Mouse (Mus musculus) stomach, postnatal 0 days (tissue): Measurements from ENCODE around the gene Spen. TPM values are rescaled to one million over a fixed set of nuclear protein-coding genes. Genes with fewer than 3 reads are reported as not detected.

Experiments used
- ATAC-seq: fragments of 200-750 bp; cut with Nextera tagmentation; 2 replicates; pipeline ENCODE4 v1.8.0; 2017; ENCODE audit not compliant: low FRiP score, low TSS enrichment
- DNase-seq: peaks from one replicate; pipeline ENCODE4 v3.0.0-alpha.2; 2016; ENCODE audit warnings: low spot score
- H3K27ac ChIP-seq: fragments of 300-500 bp; sonication (generic); replicated peaks from 2 replicates; pipeline ENCODE4 v1.5.1; 2014; ENCODE audit warnings: mild to moderate bottlenecking, control low read depth
- H3K27me3 ChIP-seq: fragments of 300-500 bp; sonication (generic); 2 replicates; pipeline ENCODE4 v1.6.1; 2014; ENCODE audit warnings: low read length; ENCODE audit not compliant: control insufficient read depth, insufficient read depth
- H3K36me3 ChIP-seq: fragments of 300-500 bp; sonication (generic); 2 replicates; pipeline ENCODE4 v1.6.1; 2014; ENCODE audit warnings: low read length, mixed read lengths; ENCODE audit not compliant: control insufficient read depth, insufficient read depth
- H3K4me1 ChIP-seq: fragments of 300-500 bp; sonication (generic); replicated peaks from 2 replicates; pipeline ENCODE4 v1.6.1; 2014; ENCODE audit warnings: antibody characterized with exemption; ENCODE audit not compliant: control insufficient read depth, insufficient read depth
- H3K4me2 ChIP-seq: fragments of 300-500 bp; sonication (generic); replicated peaks from 2 replicates; pipeline ENCODE4 v1.6.1; 2014; ENCODE audit warnings: low read depth, mild to moderate bottlenecking, control low read depth, moderate library complexity
- H3K4me3 ChIP-seq: fragments of 300-500 bp; sonication (generic); 2 replicates; pipeline ENCODE4 v1.5.1; 2014; ENCODE audit warnings: low read depth, low read length, control low read depth
- H3K9ac ChIP-seq: fragments of 300-500 bp; sonication (generic); 2 replicates; pipeline ENCODE4 v1.6.1; 2014; ENCODE audit warnings: mild to moderate bottlenecking, low read length, control low read depth, mixed read lengths
- H3K9me3 ChIP-seq: fragments of 300-500 bp; sonication (generic); 2 replicates; pipeline ENCODE4 v1.6.1; 2016; ENCODE audit warnings: low read length; ENCODE audit not compliant: control insufficient read depth
- CTCF ChIP-seq: IDR thresholded peaks from 2 replicates; pipeline ENCODE4 v1.5.1; 2016; ENCODE audit warnings: antibody characterized with exemption, low read depth, mild to moderate bottlenecking, moderate library complexity
- EP300 ChIP-seq: optimal IDR thresholded peaks from 2 replicates; pipeline ENCODE3; 2016; ENCODE audit warnings: antibody characterized with exemption
- WGBS: fragments of 180-500 bp; shearing (Covaris S2); extraction: QIAGEN DNeasy Blood & Tissue Kit; methylation state at CpG from one replicate; pipeline ENCODE4 v1.1.7; 2014; 5-methylcytosine and 5-hydroxymethylcytosine counted together
- polyA plus RNA-seq: library from polyadenylated mRNA; unstranded; fragments of >200 nt; fragmentation: Nextera tagmentation; extraction: Ambion mirVana; gene quantifications from 2 replicates; pipeline ENCODE4 v1.2.1, GENCODE M21; 2015

Spen gene
- polyA plus RNA-seq, 1 experiment from 2014 or later = 2.9 TPM

DNA sequence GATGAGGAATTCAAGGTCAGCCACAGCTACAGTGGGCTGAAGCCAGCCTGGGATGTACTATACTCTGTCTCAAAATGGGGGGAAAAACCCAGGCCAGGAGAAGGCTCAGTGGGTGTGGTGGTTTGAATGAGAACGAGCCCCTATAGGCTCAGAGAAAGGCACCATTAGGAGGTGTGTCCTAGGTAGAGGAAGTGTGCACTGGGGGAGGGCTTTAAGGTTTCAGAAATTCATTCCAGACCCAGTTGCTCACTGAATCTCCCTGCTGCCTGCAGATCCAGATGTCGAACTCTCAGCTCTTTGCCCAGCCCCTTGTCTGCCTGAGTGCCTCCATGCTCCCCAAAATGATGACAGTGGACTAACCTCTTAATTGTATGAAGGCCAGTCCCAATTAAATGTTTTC, 14.1 kb upstream of the Spen start:
- Histone ChIP-seq H3K27ac (no peak overlapping the region), H3K36me3 (no peaks in the 10 kb centered on the region), H3K9me3 (no peaks in the 10 kb centered on the region), H3K27me3 (no peaks in the 10 kb centered on the region), H3K4me1 (no peaks in the 10 kb centered on the region), H3K4me2 (no peak overlapping the region), H3K9ac (no peak overlapping the region), H3K4me3 (no peak overlapping the region)
- no peak for DNase-seq
- 15% methylated on average over 2 of the region's 2 CpGs for WGBS
- TF ChIP-seq CTCF = no peak
- no peak for TF ChIP-seq EP300
- peak; percentile 80 for ATAC-seq

DNA sequence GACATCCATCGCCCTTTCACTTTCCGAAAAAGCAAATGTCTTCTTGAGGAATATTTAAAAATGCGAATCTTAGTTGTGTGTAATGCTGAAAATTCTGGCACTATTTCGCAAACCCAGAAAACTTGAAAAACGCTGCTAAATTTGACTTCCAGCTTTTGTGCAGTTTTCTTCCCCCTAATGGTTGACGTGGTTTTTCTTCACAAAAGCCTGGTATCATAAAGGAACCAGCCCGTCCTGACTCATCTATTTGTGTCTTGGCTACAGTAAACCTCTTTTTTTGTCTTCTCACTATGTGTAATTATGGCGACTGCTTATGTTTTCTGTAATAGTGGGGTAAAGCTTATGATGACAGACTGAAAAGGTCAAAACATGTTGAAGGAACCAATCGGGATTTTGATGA, 8.9 kb upstream of the Spen start:
- Histone ChIP-seq H3K4me2 (peak overlapping the region; percentile 50), H3K36me3 (no peaks in the 10 kb centered on the region), H3K4me3 (peak overlapping the region; percentile 55), H3K9ac (peak overlapping the region; percentile 99), H3K27ac (peak overlapping the region; percentile 100), H3K9me3 (no peaks in the 10 kb centered on the region), H3K27me3 (no peaks in the 10 kb centered on the region), H3K4me1 (no peaks in the 10 kb centered on the region)
- ATAC-seq (no peak), DNase-seq (no peak)
- 9% methylated on average over 9 of the region's 9 CpGs for WGBS
- TF ChIP-seq EP300 = no peak
- no peak for TF ChIP-seq CTCF

DNA sequence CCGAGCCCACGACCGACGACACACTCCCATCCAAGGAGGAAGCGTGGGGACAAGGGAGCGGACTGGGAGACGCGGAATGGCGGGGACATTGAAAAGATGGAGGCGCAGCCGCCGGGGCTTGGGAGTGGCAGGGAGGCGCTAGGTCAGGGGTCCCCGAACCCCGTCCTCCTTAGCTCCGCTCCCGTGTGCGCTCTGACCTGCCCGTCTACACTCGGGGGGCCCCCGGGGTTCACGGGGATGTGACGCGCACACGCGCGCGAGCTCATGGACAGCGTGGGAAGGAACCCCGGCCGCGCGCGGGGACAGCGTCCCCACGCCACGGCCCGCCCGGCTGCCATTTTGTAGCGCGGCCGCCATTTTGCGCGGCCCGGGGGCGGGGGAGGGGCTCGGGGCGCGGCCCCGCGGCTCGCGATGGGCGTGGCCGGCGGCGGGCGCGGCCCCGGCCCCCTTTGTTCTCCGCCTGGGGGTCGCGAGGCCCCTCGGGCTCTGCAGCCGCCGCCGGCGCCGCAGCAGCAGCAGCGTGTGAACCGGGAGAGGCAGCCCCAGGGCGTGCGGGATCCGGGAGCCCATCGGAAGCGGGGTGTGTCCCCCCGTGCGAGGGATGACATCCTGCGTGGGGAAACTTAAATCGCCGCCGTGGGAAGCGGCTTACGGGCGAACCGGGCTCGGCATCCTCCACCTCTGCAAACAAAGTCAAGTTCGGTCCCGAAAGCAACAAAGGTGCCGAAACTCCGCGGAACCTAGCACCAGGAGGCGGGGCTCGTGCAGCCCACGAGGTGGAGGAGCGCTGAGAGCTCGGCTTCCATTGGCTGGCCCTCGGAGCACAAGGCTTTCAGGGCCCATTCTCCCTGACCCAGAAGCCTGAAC, 8.2 kb upstream of the Spen start:
- Histone ChIP-seq H3K4me3 (peak overlapping the region; percentile 55), H3K27me3 (no peaks in the 10 kb centered on the region), H3K9ac (peak overlapping the region; percentile 99), H3K9me3 (no peaks in the 10 kb centered on the region), H3K4me2 (peak overlapping the region; percentile 50), H3K4me1 (no peaks in the 10 kb centered on the region), H3K36me3 (no peaks in the 10 kb centered on the region), H3K27ac (peak overlapping the region; percentile 100)
- under 1% methylated on average over 67 of the region's 98 CpGs for WGBS
- DNase-seq (peak; percentile 90), ATAC-seq (peak; percentile 86)
- peak; percentile 23; the same call in 1 of the 2 replicates for TF ChIP-seq CTCF
- peak; percentile 44 for TF ChIP-seq EP300

DNA sequence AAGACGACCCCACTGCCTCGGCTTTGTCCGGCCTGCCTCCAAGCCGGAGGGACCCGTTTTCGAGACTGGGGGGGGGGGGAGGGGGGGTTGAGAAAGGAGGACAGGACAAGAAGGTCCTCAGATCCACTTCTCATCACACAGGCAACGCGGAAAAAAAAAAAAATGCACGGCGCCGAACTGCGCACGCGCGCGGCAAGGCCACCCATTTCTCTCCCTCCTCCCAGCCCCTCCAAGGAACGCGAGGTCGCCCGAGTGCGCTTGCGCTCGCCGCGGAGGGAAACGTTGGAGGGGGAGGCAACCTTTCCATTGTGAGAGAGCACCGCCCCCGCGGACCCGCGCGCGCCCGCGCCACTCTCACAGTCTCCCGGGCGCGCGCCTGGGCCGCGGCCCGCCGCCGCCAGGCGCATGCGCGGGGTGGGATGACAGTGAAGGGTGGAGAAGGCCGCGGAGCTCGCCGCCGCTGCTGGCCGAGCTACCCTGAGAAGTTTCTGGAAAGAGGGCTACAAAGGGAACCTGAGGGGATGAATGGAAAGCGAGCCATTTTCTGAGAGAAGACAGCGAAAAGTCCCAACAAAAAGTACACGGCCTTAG, 7.4 kb upstream of the Spen start:
- H3K9me3 ChIP-seq = no peaks in the 10 kb centered on the region
- no peaks in the 10 kb centered on the region for H3K27me3 ChIP-seq
- ATAC-seq (peak; percentile 87), DNase-seq (peak; percentile 99)
- TF ChIP-seq EP300 (no peak), CTCF (no peak)
- H3K4me3 ChIP-seq = peak overlapping the region; percentile 55
- H3K9ac ChIP-seq = peak overlapping the region; percentile 99
- H3K36me3 ChIP-seq = no peaks in the 10 kb centered on the region
- WGBS = under 1% methylated on average over 49 of the region's 56 CpGs
- peak overlapping the region; percentile 97 for H3K4me2 ChIP-seq
- no peaks in the 10 kb centered on the region for H3K4me1 ChIP-seq
- peak overlapping the region; percentile 100 for H3K27ac ChIP-seq

DNA sequence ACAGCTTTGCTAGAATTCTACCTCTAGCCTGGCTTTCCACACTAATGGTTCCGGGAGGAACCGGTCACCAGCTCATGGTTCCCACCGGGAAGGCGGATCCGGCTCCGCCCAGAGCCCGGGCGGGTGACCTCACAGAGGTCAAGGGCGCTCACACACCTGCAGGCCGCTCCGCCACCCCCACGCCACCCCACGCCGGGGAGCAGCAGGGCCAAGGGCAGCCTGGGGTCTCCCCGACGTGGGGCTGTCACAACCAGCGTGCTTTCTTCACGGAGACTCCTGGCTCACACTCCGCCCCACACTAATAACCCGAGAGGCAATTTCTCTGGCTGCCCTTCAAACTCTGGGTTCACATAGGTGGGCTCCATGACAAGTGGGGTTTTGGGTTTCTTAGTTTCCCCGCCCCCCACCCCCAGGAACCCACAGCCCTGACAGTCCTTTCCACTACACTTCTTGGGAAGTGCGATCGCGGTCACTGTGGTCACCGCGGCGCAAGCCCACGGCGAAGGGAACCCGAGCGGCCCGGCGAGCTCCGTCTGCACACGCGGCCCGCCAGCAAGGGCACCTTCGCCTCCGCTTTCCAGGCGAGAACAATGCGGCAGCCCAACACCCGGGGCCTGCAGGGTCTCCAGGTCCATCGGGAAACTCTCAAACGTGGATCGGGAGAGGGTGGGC, 6.8 kb upstream of the Spen start:
- WGBS = under 1% methylated on average over 45 of the region's 45 CpGs
- DNase-seq (peak; percentile 89), ATAC-seq (peak; percentile 76)

More for the DNA sequence above, 6.8 kb upstream of the Spen start:
- H3K4me1 ChIP-seq = no peaks in the 10 kb centered on the region
- no peaks in the 10 kb centered on the region for H3K27me3 ChIP-seq
- H3K36me3 ChIP-seq = no peaks in the 10 kb centered on the region
- peak overlapping the region; percentile 97 for H3K4me2 ChIP-seq
- H3K9ac ChIP-seq = peak overlapping the region; percentile 83
- H3K27ac ChIP-seq = peak overlapping the region; percentile 99
- no peaks in the 10 kb centered on the region for H3K9me3 ChIP-seq
- peak overlapping the region; percentile 55 for H3K4me3 ChIP-seq
- TF ChIP-seq CTCF = no peak
